Mouse (Mus musculus) right cerebral cortex, postnatal 14 days (tissue): Measurements from ENCODE around the gene Orai2.
"Not testable (repeated sequence)": the region's sequence is repeated elsewhere in the genome, so short reads cannot be mapped to it uniquely, and the experiment has no call there.

Experiments used
- DNase-seq: peaks from one replicate; pipeline ENCODE4 v3.0.0; 2022

Gene Orai2

DNA sequence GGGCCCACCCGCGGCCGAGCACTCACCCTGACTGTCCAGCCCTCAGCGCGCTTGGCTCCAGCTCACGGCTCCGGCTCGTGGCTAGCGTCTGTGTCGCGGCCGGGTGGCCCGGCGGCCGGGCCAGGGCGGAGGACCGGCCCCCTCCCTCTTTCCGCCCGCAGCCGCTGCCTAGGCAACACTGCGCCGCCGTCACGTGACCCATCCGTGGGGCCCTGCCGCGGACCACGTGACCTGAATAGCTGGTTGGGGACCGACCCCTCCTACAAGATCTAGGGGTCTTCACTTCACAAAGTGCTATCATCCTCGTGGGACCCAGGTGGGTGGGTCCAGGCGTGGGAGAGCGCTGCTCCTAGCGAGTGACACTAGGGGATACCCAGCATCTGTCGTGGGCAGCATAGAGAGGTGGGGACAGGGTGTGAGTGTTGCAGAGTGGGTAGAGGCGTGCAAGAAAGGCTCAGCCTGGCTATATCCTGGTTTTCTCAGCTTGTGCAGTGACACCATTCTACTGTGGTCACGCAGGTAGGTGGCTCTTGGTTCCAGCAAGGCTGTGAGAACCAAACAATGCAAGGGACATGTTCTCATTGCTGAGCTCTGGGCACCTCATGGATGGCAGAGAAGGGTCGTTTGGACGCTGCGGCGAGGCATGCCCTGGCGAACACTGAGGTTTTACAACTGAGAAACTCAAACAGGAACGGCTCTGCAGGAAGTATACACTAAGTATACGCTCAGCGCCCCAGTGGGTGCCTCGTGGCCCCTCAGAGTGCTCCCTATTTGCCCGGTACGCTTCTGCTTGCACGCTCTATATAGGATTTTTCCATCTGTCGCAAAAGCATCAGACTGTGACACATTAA is at the start of gene Orai2:
Gene Orai2 (minus strand): TSS at position 202 of the 851 bp plus-strand sequence.
- DNase-seq: peak; percentile 87

GRCm38 (mm10) chr5:136218585-136218984 is 48.1 kb upstream of the Orai2 start:
- DNase-seq: no peak

DNA sequence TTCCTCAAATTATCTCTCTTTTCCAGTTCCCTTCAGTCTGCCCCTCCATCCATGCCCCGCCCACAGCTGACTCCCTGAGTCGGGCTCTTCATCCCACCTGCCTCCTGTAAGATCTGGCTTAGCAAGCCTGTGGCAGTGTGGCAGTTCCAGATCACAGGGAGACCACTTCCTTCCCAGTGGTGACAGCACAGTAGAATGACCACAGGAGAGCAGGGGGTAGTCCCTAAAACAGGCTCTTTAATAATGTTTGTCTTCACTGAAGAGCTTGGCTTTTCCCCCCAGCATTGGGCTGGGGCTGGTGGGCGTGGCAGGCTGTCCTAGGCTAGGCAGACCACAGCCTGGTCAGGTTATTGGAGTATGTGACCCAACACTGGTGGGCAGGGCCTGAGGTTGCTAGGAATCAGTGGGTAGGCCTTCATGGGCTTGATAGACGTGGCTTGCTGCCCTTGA is 47.4 kb upstream of the Orai2 start:
- DNase-seq: no peak

DNA sequence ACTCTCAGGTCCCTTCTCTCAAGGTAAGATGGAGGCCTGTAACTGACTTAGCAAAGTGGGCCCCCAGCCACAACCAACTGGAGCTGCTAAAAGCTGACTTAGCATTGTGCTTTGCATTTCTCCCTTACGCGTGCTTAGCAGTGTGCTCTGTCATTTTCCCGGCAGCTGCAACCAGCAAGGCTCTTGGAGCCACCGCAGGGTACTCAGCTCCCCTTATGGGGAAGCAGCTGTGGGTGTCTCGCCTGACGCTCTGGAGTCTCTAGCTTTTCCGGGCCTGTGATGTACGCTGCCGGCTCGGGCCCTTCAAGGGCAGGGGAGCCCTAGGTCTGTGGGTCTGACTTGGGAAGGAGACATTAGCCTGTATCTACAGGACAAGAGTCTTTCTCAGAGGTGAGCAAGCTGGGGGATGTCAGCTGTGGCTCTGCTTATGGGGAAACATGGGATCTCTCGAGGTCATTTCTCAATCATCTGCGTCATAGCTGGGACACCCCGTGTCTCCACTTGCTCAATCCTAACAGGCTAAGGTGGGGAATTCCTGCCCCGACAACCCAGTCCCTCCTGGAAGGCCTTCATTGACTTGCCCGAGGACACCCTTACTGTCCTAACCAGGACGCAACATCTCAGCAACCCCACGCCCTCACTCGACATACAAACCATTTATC is 46.6 kb upstream of the Orai2 start:
- no peak for DNase-seq

DNA sequence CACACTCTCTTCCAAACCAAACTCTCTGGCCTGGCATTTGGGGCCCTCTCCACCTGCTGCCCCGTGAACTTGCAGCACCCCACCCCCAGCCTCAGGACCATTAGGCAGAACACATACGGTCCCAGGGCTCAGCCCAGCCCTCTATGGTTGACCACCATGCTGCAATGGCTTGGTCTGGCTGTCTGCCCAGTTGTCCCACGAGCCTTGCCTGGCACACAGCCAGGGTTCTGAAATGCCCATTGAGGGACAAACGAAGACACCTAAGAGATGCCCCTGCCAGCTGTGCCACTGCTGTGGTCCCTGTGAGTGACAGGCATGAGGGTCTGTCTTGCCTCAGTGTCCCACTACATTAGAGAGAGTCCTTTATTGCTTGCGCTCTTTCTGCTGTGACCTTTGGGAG is 45.4 kb upstream of the Orai2 start:
- DNase-seq: peak; percentile 32

DNA sequence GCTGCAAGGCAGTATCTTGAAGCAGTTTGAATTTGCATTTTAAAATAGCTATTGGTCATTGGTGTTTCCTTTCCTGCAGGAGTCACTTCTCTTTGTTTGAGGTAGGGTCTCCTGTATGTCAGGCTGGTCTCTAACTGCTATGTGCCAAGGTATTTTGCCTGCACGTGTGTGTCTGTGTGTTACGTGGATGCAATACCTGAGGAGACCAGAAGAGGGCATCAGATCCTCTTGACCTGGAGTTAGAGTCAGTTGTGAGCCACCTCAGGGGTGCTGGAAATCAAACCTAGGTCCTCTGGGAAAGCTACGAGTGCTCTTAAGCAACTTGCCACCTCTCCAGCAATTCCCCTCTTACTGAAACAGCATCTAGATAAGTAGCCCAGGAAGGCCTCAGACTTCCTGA is 44.7 kb upstream of the Orai2 start:
- DNase-seq: no peak

DNA sequence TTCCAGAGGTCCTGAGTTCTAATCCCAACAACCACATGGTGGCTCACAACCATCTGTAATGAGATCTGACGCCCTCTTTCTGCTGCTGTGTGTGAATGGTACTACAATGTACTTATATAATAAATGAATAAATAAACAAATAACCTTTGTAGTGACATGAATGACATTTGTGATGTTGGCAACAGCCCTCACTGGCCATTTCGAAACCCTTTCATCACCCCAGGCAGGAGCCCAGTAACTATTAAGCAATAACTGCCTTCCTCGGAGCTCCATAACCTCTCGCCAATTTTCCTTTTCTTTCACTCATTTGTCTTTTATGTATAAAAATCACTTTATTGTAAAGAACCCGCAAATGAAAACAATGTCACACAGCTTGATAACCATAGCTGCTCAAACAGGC is 43.2 kb upstream of the Orai2 start:
- no peak for DNase-seq

- no peak for DNase-seq
Observed at GRCm38 (mm10) chr5:136212716-136213115, 42.2 kb upstream of the Orai2 start.

DNA sequence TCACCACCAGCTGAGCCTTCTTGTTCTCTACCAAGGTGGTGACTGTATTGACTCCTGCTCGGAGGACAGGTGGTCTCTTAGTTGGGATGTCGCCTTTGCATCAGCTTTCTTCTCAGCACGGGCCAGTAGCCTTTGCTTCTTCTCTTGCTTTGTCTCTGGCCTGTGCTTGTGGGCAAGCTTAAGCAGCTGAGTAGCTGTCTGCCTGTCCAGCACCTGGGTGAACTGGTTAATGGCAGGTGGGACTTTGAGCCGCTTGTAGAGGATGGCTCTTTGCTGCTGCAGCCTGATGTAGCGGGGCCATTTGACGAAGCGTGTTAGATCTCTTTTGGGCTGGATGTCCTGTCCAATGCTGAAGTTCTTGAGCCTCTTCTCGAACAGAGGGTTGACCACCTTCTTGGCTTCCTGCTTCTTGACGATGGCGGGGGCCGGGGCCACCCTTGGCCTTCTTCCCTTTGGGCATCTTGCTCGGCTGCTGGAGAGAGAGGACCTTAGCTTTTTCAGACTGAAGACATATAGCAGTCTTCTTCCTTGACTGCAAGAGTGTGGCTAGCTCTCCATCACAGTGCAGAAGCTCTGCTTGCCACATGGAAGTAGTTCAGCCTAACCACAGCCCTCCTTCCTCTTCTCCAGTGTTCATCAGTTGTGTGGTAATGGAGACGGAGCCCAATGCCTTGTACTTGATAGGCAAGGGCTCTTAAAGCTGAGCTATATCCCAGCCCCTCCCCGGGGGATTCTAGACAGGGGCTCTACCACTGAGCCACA is 41.0 kb upstream of the Orai2 start:
- DNase-seq: not testable (repeated sequence)

DNA sequence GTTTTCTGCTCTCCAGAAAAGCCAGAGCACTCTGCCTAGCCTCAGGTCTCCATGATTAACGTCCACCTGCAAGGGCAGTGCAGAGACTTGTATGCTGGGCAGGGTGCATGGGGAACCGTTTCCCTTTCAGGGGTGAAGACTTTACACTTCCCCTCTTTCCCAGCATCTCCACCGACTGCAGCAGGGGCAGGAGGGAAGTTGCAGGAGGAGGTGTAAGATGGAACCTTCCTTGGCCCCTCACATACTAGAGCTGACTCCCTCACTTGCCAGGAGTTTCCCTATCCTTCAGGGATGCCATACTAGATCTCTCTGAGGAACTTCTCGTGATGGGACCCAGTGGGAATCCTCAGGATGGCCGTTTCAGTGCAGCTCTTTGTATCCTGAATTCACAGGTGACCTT is 40.0 kb upstream of the Orai2 start:
- no peak for DNase-seq

DNA sequence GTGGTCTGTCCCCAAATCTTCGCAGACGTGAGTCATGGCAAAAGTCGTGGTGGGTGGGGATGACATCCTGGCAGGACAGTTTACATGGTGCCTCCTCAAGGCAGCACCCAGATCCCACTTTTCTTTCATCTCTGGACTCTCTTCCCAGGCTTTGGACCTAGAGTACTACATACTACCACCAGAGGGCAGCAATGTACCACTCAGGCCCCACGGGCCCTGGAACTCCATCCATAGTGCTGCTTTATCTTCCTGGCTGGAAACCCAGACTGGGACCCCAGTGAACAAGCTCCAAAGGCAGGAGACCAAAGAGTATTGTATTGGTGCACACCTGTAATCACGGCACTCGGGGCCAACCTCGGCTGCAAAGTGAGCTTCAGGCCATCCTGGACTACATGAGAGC is 31.3 kb upstream of the Orai2 start:
- DNase-seq: peak; percentile 60

GRCm38 (mm10) chr5:136199526-136199925 is 29.0 kb upstream of the Orai2 start:
- no peak for DNase-seq

GRCm38 (mm10) chr5:136198474-136199391 is 28.2 kb upstream of the Orai2 start, which contains the start of gene Prkrip1:
Gene Prkrip1, minus strand, starts transcription at chr5:136198963.
- peak; percentile 97 for DNase-seq

GRCm38 (mm10) chr5:136191870-136192269 is 21.4 kb upstream of the Orai2 start:
- no peak for DNase-seq

GRCm38 (mm10) chr5:136186723-136187122 is 16.2 kb upstream of the Orai2 start:
- DNase-seq: peak; percentile 50

GRCm38 (mm10) chr5:136183766-136184165 is 13.3 kb upstream of the Orai2 start:
- no peak for DNase-seq

GRCm38 (mm10) chr5:136182830-136183229 is 12.3 kb upstream of the Orai2 start:
- DNase-seq: no peak

- no peak for DNase-seq
Observed at GRCm38 (mm10) chr5:136182049-136182448, 11.5 kb upstream of the Orai2 start.

DNA sequence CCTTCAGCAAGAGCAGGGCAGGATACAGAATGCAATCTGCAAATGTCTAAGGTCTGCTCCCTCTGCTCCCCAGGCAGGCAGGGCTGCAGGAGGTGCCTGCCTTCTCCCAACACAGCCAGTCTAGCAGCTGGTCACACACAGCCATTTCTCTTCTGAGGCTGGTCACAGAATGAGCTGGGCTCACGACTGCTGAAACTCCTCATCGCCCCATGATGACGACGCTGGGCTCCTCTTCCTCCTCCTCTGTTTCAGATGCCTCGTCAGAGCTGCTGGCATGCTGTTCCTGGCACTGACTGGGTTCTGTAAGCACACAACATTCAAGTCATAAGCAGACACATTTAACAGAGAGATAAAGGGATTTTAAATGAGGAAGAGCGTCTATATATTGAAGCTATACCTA is 10.7 kb upstream of the Orai2 start:
- no peak for DNase-seq

- DNase-seq: no peak
Observed at GRCm38 (mm10) chr5:136179594-136179993, 9.1 kb upstream of the Orai2 start.

DNA sequence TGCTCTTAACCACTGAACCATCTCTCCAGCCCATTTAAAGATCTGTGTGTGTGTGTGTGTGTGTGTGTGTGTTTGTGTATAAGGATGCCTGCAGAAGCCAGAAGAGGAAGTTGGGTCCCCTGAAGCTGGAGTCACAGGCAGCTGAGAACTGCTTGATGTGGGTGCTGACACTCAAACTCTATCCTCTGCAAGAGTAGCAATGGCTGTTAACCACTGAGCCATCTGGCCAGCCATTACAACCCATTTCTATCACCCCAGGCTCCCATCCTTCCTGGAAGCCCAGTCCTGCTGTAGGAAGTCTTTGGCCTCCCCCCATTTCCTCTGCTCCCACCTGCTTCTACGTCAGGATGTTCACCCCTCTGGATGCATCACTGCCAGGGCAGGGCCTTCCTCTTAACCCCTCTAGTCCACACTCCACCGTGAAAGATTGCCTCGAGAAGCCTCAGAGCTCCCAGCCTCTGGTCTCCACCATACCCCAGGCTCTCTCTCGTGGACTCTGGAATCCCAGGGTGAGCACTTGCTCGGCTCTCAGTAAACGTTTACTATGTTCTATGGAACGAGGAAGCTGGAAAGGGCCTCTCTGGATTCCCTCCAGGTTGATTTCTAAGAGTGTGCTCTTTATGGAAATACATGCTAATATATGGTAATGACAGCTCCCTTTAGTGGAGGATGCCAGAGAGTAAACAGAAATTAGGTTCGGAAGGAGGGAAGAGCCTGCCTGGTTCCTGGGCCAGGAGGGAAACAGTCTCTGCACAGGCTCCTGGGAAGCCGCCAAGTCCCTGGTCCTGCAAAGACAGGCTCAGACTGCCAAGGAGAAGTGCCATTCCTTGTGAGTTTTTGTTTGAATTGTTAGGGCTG is 3.3 kb upstream of the Orai2 start:
- DNase-seq: peak; percentile 74
